Mouse (Mus musculus) embryonic fibroblast, embryonic 13.5 days (primary cell): Measurements from ENCODE around the gene Casp3.

ENCODE experiments used
- CTCF ChIP-seq: IDR thresholded peaks from 2 replicates; pipeline ENCODE4 v1.5.1; 2011; ENCODE audit warnings: mild to moderate bottlenecking, control low read depth, low read length, moderate library complexity, borderline replicate concordance; ENCODE audit not compliant: insufficient read depth
- POLR2A ChIP-seq: IDR thresholded peaks from 2 replicates; pipeline ENCODE4 v1.6.1; 2011; ENCODE audit warnings: low read depth, mild to moderate bottlenecking, control low read depth, low read length, moderate library complexity

DNA sequence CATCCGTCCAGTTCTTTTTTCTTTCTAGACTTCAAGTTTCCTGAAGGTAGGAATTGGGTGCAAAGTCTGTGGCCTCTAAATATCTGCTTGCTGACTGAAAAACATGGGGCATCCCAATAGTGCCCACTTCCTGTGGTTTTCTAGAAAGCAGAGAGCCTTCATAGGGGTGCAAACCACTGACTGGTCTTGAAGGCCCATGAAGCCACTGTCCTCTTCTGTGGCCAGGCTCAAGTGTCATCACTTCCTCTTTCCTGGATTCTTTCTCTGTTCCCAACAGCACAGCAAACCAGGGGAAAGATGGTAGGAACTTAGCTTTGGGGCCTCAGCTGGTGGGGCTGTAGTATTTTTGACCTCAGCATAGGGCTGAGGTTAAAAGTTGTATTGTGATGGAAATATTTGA is 11.6 kb downstream of the Casp3 start:
- TF ChIP-seq CTCF = no peak
- no peak for TF ChIP-seq POLR2A
